Mouse (Mus musculus) hindbrain, embryonic 16.5 days (tissue): ENCODE measurements around the gene Cdk2. TPM values are rescaled to one million over a fixed set of nuclear protein-coding genes. Genes with fewer than 3 reads are reported as not detected.
"Not testable (repeated sequence)": the region's sequence is repeated elsewhere in the genome, so short reads cannot be mapped to it uniquely, and the experiment has no call there.

Experiments
- ATAC-seq: fragments of 200-750 bp; cut with Nextera tagmentation; 2 replicates; pipeline ENCODE4 v1.8.0; 2017; ENCODE audit warnings: moderate TSS enrichment, moderate library complexity
- H3K27ac ChIP-seq: fragments of 300-500 bp; sonication (generic); 2 replicates; pipeline ENCODE4 v1.5.1; 2014; ENCODE audit warnings: low read depth, mild to moderate bottlenecking, control low read depth, low read length, moderate library complexity
- H3K27me3 ChIP-seq: fragments of 300-500 bp; sonication (generic); replicated peaks from 2 replicates; pipeline ENCODE4 v1.6.1; 2014; ENCODE audit warnings: low read length; ENCODE audit not compliant: control insufficient read depth, insufficient read depth
- H3K36me3 ChIP-seq: fragments of 300-500 bp; sonication (generic); 2 replicates; pipeline ENCODE4 v1.6.1; 2014; ENCODE audit warnings: mild to moderate bottlenecking, low read length, moderate library complexity, mixed read lengths; ENCODE audit not compliant: control insufficient read depth, insufficient read depth
- H3K4me1 ChIP-seq: fragments of 300-500 bp; sonication (generic); 2 replicates; pipeline ENCODE4 v1.6.1; 2014; ENCODE audit warnings: low read depth, low read length; ENCODE audit not compliant: control insufficient read depth, insufficient read depth
- H3K4me2 ChIP-seq: fragments of 300-500 bp; sonication (generic); 2 replicates; pipeline ENCODE4 v1.6.1; 2014; ENCODE audit warnings: mild to moderate bottlenecking, low read length, control low read depth, moderate library complexity
- H3K4me3 ChIP-seq: fragments of 300-500 bp; sonication (generic); 2 replicates; pipeline ENCODE4 v1.5.1; 2014; ENCODE audit warnings: mild to moderate bottlenecking, low read length, control low read depth, moderate library complexity
- H3K9ac ChIP-seq: fragments of 300-500 bp; sonication (generic); 2 replicates; pipeline ENCODE4 v1.6.1; 2014; ENCODE audit warnings: low read depth, mild to moderate bottlenecking, control low read depth, low read length, moderate library complexity
- H3K9me3 ChIP-seq: fragments of 300-500 bp; sonication (generic); 2 replicates; pipeline ENCODE4 v1.6.1; 2014; ENCODE audit warnings: mild to moderate bottlenecking, low read length, moderate library complexity; ENCODE audit not compliant: control insufficient read depth
- WGBS: fragments of 180-500 bp; shearing (Covaris S2); extraction: QIAGEN DNeasy Blood & Tissue Kit; methylation state at CpG from one replicate; pipeline ENCODE4 v1.1.7; 2014; 5-methylcytosine and 5-hydroxymethylcytosine counted together
- polyA plus RNA-seq: library from polyadenylated mRNA; unstranded; fragments of >200 nt; fragmentation: Nextera tagmentation; extraction: Ambion mirVana; gene quantifications from 2 replicates; pipeline ENCODE4 v1.2.1, GENCODE M21; 2015

The Cdk2 gene
- polyA plus RNA-seq, 1 experiment from 2014 or later: 18.3 TPM

DNA sequence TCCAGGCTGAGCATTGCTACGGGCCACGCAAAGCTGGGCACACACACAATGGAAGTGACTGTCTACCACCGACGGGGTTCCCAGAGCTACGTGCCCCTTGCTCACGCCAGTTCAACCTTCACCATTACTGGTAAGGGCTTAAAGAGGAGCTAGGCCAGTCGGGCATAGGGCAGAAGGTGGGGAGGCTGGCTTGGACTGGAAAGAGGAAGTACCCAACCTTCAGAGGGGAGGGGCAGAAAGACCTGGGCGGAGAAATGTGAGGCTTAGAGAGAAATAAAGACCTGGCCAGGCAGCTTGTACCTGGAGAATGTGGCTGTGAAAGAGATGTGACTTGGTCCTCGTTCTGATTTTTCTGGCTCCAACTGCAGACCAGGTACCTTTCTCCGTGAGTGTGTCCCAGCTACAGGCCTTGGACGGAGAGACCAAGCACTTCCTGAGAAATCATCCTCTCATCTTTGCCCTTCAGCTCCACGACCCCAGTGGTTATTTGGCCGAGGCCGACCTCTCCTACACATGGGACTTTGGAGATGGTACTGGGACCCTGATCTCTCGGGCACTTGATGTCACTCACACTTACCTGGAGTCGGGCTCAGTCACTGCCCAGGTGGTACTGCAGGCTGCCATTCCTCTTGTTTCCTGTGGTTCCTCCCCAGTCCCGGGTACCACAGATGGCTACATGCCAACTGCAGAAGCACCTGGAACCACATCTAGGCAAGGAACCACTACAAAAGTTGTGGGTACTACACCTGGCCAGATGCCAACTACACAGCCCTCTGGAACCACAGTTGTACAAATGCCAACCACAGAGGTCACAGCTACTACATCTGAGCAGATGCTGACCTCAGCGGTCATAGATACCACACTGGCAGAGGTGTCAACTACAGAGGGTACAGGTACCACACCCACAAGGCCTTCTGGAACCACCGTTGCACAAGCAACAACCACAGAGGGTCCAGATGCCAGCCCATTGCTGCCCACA, 11.0 kb upstream of the Cdk2 start:
- Histone ChIP-seq H3K4me1 (no peaks in the 10 kb centered on the region), H3K27ac (no peak overlapping the region), H3K9me3 (no peaks in the 10 kb centered on the region), H3K9ac (no peak overlapping the region), H3K27me3 (no peaks in the 10 kb centered on the region), H3K36me3 (no peaks in the 10 kb centered on the region), H3K4me2 (no peak overlapping the region), H3K4me3 (no peak overlapping the region)
- 89% methylated on average over 19 of the region's 19 CpGs for WGBS
- no peak for ATAC-seq

DNA sequence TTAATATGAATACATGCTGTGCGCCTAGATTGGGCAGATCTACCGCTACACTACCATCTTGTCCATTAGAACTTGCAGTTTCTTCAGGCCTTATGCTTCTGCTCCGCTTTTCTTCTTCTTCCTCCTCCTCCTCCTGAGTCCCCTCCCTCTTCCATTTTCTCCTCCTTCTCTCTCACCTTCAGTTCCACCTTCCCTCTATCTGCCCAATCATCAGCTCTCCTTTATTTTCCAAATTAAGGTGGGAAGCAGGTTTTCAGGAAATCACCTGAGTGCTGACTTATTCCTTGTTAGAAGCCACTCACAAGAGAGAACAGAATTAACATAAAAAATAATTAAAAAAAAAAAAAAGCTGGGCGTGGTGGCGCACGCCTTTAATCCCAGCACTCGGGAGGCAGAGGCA, 6.5 kb upstream of the Cdk2 start:
- H3K9me3 ChIP-seq, H3K4me3 ChIP-seq, H3K36me3 ChIP-seq, H3K4me2 ChIP-seq, H3K4me1 ChIP-seq, H3K27me3 ChIP-seq, H3K27ac ChIP-seq, ATAC-seq, H3K9ac ChIP-seq: not testable (repeated sequence)
- WGBS: 90% methylated on average over 7 of the region's 7 CpGs

DNA sequence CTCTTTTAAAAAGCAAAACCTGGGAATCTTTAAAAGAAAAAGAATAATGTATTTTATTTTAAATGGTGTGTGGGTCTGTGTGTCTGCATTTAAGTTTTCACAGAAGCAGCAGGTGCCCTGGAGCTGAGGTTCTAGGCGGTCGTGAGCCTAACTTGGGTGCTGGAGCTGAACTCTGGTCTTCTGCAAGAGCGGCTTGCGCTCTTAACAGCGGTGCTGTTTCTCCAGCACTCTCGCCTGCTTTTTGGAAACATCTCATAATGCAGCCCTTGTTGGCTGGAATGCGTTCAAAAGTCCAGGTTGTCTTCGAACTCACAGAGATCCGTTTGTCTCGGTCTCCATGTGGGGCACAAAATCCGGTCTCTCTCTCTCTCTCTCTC, 474 bp upstream of the Cdk2 start:
- H3K4me2 ChIP-seq: peak overlapping the region; percentile 87
- H3K27me3 ChIP-seq: no peaks in the 10 kb centered on the region; the same call in 1 of the 2 replicates
- H3K9ac ChIP-seq: peak overlapping the region; percentile 42
- no peaks in the 10 kb centered on the region for H3K9me3 ChIP-seq
- peaks cover 11% of the 10 kb centered on the region for H3K4me1 ChIP-seq
- no peak overlapping the region; the same call in 1 of the 2 replicates for H3K27ac ChIP-seq
- 13% methylated on average over 11 of the region's 11 CpGs for WGBS
- peak; percentile 11; the same call in 1 of the 2 replicates for ATAC-seq
- H3K36me3 ChIP-seq: no peaks in the 10 kb centered on the region
- peak overlapping the region; percentile 61 for H3K4me3 ChIP-seq

DNA sequence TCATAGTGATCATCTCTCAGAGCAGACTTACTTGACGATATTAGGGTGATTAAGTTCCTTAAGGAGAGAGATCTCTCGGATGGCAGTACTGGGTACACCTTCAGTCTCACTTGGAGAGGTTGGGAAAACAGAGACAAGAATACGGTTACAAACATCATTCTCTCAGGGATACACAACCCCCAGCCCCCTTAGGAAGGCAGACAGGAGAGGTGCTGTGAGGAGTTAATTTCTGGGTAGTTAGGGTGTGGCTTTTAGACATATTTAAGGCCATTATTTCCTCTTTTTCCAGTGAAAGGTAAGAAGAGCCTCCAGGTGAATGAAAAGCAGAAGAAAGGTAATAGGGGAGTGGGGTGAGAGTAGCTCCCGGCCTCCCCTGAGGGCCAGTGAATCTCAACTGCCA, 936 bp downstream of the Cdk2 start, which contains the start of gene Pmel:
TSS of gene Pmel (plus strand) at position 301 of the 400 bp plus-strand sequence.
- no peak for ATAC-seq
- H3K9me3 ChIP-seq: no peaks in the 10 kb centered on the region
- 26% methylated on average over 4 of the region's 4 CpGs for WGBS

DNA sequence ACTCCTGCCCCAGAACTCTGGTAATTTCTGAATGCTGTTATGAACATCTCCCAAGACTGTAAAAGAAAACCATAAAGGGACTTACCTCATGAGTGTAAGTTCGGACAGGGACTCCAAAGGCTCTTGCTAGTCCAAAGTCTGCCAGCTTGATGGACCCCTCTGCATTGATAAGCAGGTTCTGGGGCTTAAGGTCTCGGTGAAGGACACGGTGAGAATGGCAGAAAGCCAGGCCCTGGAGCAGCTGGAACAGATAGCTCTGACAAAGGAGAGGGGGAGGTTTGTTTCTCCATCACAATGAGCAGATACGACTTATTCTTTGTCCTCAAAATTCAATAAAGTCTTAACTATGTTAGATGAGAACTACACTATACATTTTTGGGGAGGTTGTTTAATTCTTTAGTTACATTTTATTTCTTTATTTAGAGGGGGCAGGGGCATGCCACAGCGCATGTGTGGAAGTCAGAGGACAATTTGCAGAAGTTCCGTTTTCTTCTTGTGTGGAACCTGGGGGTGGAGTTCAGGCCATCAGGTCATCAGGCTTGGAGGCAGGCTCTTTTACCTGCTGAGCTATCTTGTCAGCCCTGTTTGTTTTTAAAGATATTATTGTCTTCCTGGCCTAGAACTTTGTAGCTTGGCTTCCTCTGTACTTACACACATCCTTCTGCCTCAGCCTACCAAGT, 2.4 kb downstream of the Cdk2 start:
- Histone ChIP-seq H3K4me1 (peaks cover 11% of the 10 kb centered on the region), H3K9me3 (no peaks in the 10 kb centered on the region), H3K36me3 (no peaks in the 10 kb centered on the region), H3K4me3 (no peak overlapping the region), H3K9ac (no peak overlapping the region), H3K27me3 (no peaks in the 10 kb centered on the region; the same call in 1 of the 2 replicates), H3K27ac (no peak overlapping the region), H3K4me2 (no peak overlapping the region)
- WGBS: 69% methylated on average over 6 of the region's 6 CpGs
- ATAC-seq: no peak

More for the DNA sequence above, 936 bp downstream of the Cdk2 start, which contains the start of gene Pmel:
- Histone ChIP-seq H3K27ac (peak within 1 kb of the TSS; percentile 79), H3K4me1 (peaks cover 11% of the 10 kb centered on the region), H3K36me3 (no peaks in the 10 kb centered on the region), H3K9ac (peak within 1 kb of the TSS; percentile 59), H3K27me3 (no peaks in the 10 kb centered on the region; the same call in 1 of the 2 replicates), H3K4me2 (peak within 1 kb of the TSS; percentile 87), H3K4me3 (peak within 1 kb of the TSS; percentile 61)

DNA sequence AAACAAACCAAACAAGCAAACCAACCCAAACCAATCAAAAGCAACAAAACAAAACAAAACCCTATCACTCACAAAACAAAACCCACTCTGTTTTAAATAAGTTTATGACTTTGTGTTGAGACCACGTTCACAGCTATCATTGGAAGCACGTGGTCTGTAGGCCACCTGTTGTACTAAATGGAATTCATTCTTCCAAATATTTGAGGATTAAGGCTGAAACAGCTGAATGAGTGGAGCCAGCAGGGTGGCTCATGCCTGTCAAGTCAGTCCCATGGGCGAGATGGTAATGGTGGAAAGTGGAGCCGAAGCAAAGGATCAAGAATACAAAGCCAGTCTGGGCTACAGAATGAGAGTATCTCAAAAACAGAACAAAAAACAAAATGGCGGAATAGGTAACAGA, 4.1 kb downstream of the Cdk2 start:
- no peak for ATAC-seq
- H3K9ac ChIP-seq: no peak overlapping the region
- H3K4me2 ChIP-seq: no peak overlapping the region
- H3K4me3 ChIP-seq: no peak overlapping the region
- no peak overlapping the region for H3K27ac ChIP-seq
- 93% methylated on average over 5 of the region's 5 CpGs for WGBS
- peaks cover 11% of the 10 kb centered on the region for H3K4me1 ChIP-seq
- H3K36me3 ChIP-seq: no peaks in the 10 kb centered on the region
- H3K9me3 ChIP-seq: no peaks in the 10 kb centered on the region
- no peaks in the 10 kb centered on the region; the same call in 1 of the 2 replicates for H3K27me3 ChIP-seq

DNA sequence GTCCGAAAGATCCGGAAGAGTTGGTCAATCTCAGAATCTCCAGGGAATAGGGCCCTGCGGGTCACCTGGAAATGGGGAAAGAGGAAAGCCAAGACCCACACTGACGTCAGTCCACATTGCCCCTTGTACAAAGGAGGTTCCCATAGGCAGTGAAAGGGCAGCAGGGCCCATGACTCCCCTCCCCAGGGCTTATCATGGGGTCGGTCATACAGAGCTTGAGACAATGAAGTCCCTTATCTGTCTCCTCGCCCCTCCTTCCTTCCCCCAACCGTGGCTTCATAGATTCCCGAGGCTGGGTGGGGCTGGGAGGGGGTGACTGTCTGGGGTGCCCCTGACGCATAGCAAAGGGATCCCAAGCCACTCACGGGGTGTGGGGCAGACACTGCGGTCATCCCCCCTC, 5.2 kb downstream of the Cdk2 start:
- Histone ChIP-seq H3K4me2 (no peak overlapping the region), H3K9ac (no peak overlapping the region), H3K27ac (no peak overlapping the region), H3K27me3 (no peaks in the 10 kb centered on the region; the same call in 1 of the 2 replicates), H3K4me3 (no peak overlapping the region), H3K4me1 (peaks cover 14% of the 10 kb centered on the region), H3K9me3 (no peaks in the 10 kb centered on the region), H3K36me3 (no peaks in the 10 kb centered on the region)
- ATAC-seq: no peak
- WGBS: 89% methylated on average over 11 of the region's 11 CpGs

DNA sequence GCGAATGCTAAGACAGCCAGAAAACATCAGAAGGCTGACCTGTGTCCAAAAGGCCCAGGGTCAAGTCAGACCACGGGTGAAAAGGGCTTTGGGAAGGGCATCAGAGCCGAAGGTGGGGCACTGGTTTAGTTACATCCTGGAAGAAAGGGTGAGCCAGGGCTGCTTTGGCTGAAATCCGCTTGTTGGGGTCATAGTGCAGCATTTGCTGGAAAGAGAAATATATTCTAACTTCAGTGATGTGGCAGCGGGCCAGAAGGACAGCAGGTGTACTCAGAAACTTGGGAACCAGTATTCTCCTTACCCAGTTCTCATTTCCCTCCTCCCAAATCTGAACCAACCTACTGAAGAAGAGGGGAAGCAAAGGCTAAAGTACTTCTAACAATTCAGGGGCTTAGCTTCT, 5.8 kb downstream of the Cdk2 start:
- no peak overlapping the region for H3K4me3 ChIP-seq
- ATAC-seq: no peak
- H3K9ac ChIP-seq: no peak overlapping the region
- 85% methylated on average over 5 of the region's 5 CpGs for WGBS
- no peak overlapping the region for H3K4me2 ChIP-seq
- H3K36me3 ChIP-seq: no peaks in the 10 kb centered on the region
- peaks cover 10% of the 10 kb centered on the region for H3K4me1 ChIP-seq
- H3K27ac ChIP-seq: no peak overlapping the region
- H3K9me3 ChIP-seq: no peaks in the 10 kb centered on the region
- no peaks in the 10 kb centered on the region for H3K27me3 ChIP-seq
